Mouse (Mus musculus) neutrophil, adult 5-6 weeks (primary cell): ENCODE data around the gene Cops7b. TPM values are rescaled to one million over a fixed set of nuclear protein-coding genes. Genes with fewer than 3 reads are reported as not detected.
A peak's percentile ranks its signal among the peaks of the same experiment; 100 is the strongest.

Experiments used
- ATAC-seq: fragments of 151-379, 151-347 bp; 2 replicates; pipeline ENCODE4 v1.8.0; 2017; ENCODE audit warnings: mild to moderate bottlenecking, moderate TSS enrichment; ENCODE audit not compliant: insufficient number of reproducible peaks, poor library complexity, low FRiP score, severe bottlenecking; ENCODE audit errors: extremely low read depth
- total RNA-seq: library from RNA; stranded (forward); fragments of 200-1000 nt; gene quantifications from 2 replicates; pipeline ENCODE4 v1.2.3, GENCODE M21; 2017

The Cops7b gene
- total RNA-seq, 1 experiment from 2014 or later, result 9.9 TPM

GRCm38 (mm10) chr1:86643101-86643809, 60.6 kb downstream of the Cops7b start:
- no peak for ATAC-seq

GRCm38 (mm10) chr1:86647517-86647916, 64.8 kb downstream of the Cops7b start:
- no peak for ATAC-seq

- peak; percentile 60; the same call in 1 of the 2 replicates for ATAC-seq
Measured at GRCm38 (mm10) chr1:86650272-86650671, 67.6 kb downstream of the Cops7b start.

- ATAC-seq, result no peak
Measured at GRCm38 (mm10) chr1:86652675-86653074, 70.0 kb downstream of the Cops7b start.

GRCm38 (mm10) chr1:86657071-86657470, 74.4 kb downstream of the Cops7b start:
- no peak for ATAC-seq

Other genes with a start within 250 kb of the Cops7b start
- 236 and 246 TPM in 2 replicates for gene Ncl, start 223.5 kb upstream of the Cops7b start, total RNA-seq
- not detected in 2 replicates for gene Nmur1, start 156.7 kb upstream of the Cops7b start, total RNA-seq
- not detected in 2 replicates for gene Tex44, start 156.6 kb upstream of the Cops7b start, total RNA-seq
- 1,253 and 1,399 TPM in 2 replicates for gene Ptma, start 56.2 kb upstream of the Cops7b start, total RNA-seq
- 5.1 and 8.0 TPM in 2 replicates for gene Pde6d, start 275 bp upstream of the Cops7b start, total RNA-seq
- gene Nppc, start 87.7 kb downstream of the Cops7b start, total RNA-seq, result not detected in 2 replicates
- 15.5 and 16.6 TPM in 2 replicates for gene Dis3l2, start 120.9 kb downstream of the Cops7b start, total RNA-seq